Mouse (Mus musculus) hindbrain, embryonic 15.5 days (tissue): ENCODE results near the gene Vasp. TPM values are rescaled to one million over a fixed set of nuclear protein-coding genes. Genes with fewer than 3 reads are reported as not detected.

Experiments used
- ATAC-seq: fragments of 200-750 bp; cut with Nextera tagmentation; 2 replicates; pipeline ENCODE4 v1.8.0; 2017; ENCODE audit warnings: low read depth, moderate number of reproducible peaks, moderate TSS enrichment; ENCODE audit not compliant: low FRiP score
- H3K27ac ChIP-seq: fragments of 300-500 bp; sonication (generic); replicated peaks from 2 replicates; pipeline ENCODE4 v1.5.1; 2015; ENCODE audit warnings: mild to moderate bottlenecking, inconsistent platforms
- H3K27me3 ChIP-seq: fragments of 300-500 bp; sonication (generic); 2 replicates; pipeline ENCODE4 v1.6.1; 2015; ENCODE audit warnings: control low read depth, inconsistent platforms
- H3K36me3 ChIP-seq: fragments of 300-500 bp; sonication (generic); 2 replicates; pipeline ENCODE4 v1.6.1; 2015; ENCODE audit warnings: control low read depth, inconsistent platforms
- H3K4me1 ChIP-seq: fragments of 300-500 bp; sonication (generic); replicated peaks from 2 replicates; pipeline ENCODE4 v1.6.1; 2015; ENCODE audit warnings: control low read depth, inconsistent platforms
- H3K4me2 ChIP-seq: fragments of 300-500 bp; sonication (generic); 2 replicates; pipeline ENCODE4 v1.6.1; 2015; ENCODE audit warnings: moderate library complexity, mild to moderate bottlenecking, inconsistent platforms
- H3K4me3 ChIP-seq: fragments of 300-500 bp; sonication (generic); 2 replicates; pipeline ENCODE4 v1.5.1; 2015; ENCODE audit warnings: mild to moderate bottlenecking, inconsistent platforms
- H3K9ac ChIP-seq: fragments of 300-500 bp; sonication (generic); 2 replicates; pipeline ENCODE4 v1.6.1; 2015; ENCODE audit warnings: inconsistent platforms
- H3K9me3 ChIP-seq: fragments of 300-500 bp; sonication (generic); 2 replicates; pipeline ENCODE4 v1.6.1; 2016; ENCODE audit warnings: control low read depth, inconsistent platforms
- WGBS: fragments of 180-500 bp; shearing (Covaris S2); methylation state at CpG from one replicate; pipeline ENCODE4 v1.1.7; 2015; 5-methylcytosine and 5-hydroxymethylcytosine counted together
- polyA plus RNA-seq: library from polyadenylated mRNA; unstranded; fragments of >200 nt; fragmentation: Nextera tagmentation; extraction: Ambion mirVana; gene quantifications from 2 replicates; pipeline ENCODE4 v1.2.1, GENCODE M21; 2015

Vasp gene
- polyA plus RNA-seq, 1 experiment from 2014 or later, result 42.1 TPM

GRCm38 (mm10) chr7:19240905-19241463 is 30.6 kb downstream of the Vasp start:
- Histone ChIP-seq H3K4me2 (no peak overlapping the region), H3K36me3 (0 out of 2 replicates have a peak, but pooled peaks cover 10% of the 10 kb centered on the region), H3K9ac (no peak overlapping the region), H3K27me3 (no peaks in the 10 kb centered on the region), H3K4me3 (no peak overlapping the region), H3K9me3 (no peaks in the 10 kb centered on the region), H3K27ac (no peak overlapping the region), H3K4me1 (peaks cover 11% of the 10 kb centered on the region; the same call in 1 of the 2 replicates)
- ATAC-seq, result no peak
- 89% methylated on average over 8 of the region's 8 CpGs for WGBS

GRCm38 (mm10) chr7:19239986-19240385 is 31.6 kb downstream of the Vasp start:
- ATAC-seq, result peak; percentile 5; the same call in 1 of the 2 replicates
- 70% methylated on average over 2 of the region's 4 CpGs for WGBS

GRCm38 (mm10) chr7:19239423-19239822 is 32.2 kb downstream of the Vasp start:
- no peaks in the 10 kb centered on the region for H3K9me3 ChIP-seq
- no peaks in the 10 kb centered on the region for H3K27me3 ChIP-seq
- peaks cover 12% of the 10 kb centered on the region; the same call in 1 of the 2 replicates for H3K4me1 ChIP-seq
- 0 out of 2 replicates have a peak overlapping the region, but pooled peaks have one; percentile 10 for H3K27ac ChIP-seq
- no peak overlapping the region for H3K9ac ChIP-seq
- no peaks in the 10 kb centered on the region for H3K36me3 ChIP-seq
- ATAC-seq, result peak; percentile 90
- H3K4me3 ChIP-seq, result no peak overlapping the region
- 0% methylated on average over 1 of the region's 1 CpGs for WGBS
- H3K4me2 ChIP-seq, result no peak overlapping the region

More at GRCm38 (mm10) chr7:19239986-19240385, 31.6 kb downstream of the Vasp start:
- Histone ChIP-seq H3K9ac (no peak overlapping the region), H3K9me3 (no peaks in the 10 kb centered on the region), H3K27me3 (no peaks in the 10 kb centered on the region), H3K4me3 (no peak overlapping the region), H3K36me3 (0 out of 2 replicates have a peak, but pooled peaks cover under 1% of the 10 kb centered on the region), H3K4me2 (no peak overlapping the region), H3K4me1 (peaks cover 12% of the 10 kb centered on the region; the same call in 1 of the 2 replicates), H3K27ac (no peak overlapping the region)

- peaks cover 12% of the 10 kb centered on the region; the same call in 1 of the 2 replicates for H3K4me1 ChIP-seq
- no peaks in the 10 kb centered on the region for H3K9me3 ChIP-seq
- WGBS, result 99% methylated on average over 4 of the region's 4 CpGs
- H3K4me3 ChIP-seq, result no peak overlapping the region
- ATAC-seq, result no peak
- H3K27ac ChIP-seq, result no peak overlapping the region
- H3K4me2 ChIP-seq, result no peak overlapping the region
- H3K9ac ChIP-seq, result no peak overlapping the region
- no peaks in the 10 kb centered on the region for H3K27me3 ChIP-seq
- no peaks in the 10 kb centered on the region for H3K36me3 ChIP-seq
These were observed 33.3 kb downstream of the Vasp start for GRCm38 (mm10) chr7:19238344-19238743.

GRCm38 (mm10) chr7:19236411-19236810 is 35.2 kb downstream of the Vasp start:
- ATAC-seq, result no peak
- Histone ChIP-seq H3K9me3 (no peaks in the 10 kb centered on the region), H3K4me2 (no peak overlapping the region)

GRCm38 (mm10) chr7:19235092-19235671 is 36.4 kb downstream of the Vasp start:
- 85% methylated on average over 2 of the region's 2 CpGs for WGBS
- ATAC-seq, result no peak

More at GRCm38 (mm10) chr7:19236411-19236810, 35.2 kb downstream of the Vasp start:
- H3K27me3 ChIP-seq, result no peaks in the 10 kb centered on the region
- H3K27ac ChIP-seq, result no peak overlapping the region
- no peaks in the 10 kb centered on the region for H3K36me3 ChIP-seq
- H3K9ac ChIP-seq, result no peak overlapping the region
- 67% methylated on average over 2 of the region's 2 CpGs for WGBS
- H3K4me3 ChIP-seq, result no peak overlapping the region
- H3K4me1 ChIP-seq, result peaks cover 12% of the 10 kb centered on the region; the same call in 1 of the 2 replicates

GRCm38 (mm10) chr7:19234652-19235051 is 37.0 kb downstream of the Vasp start:
- no peak overlapping the region for H3K4me2 ChIP-seq
- H3K9ac ChIP-seq, result no peak overlapping the region
- 79% methylated on average over 5 of the region's 5 CpGs for WGBS
- no peaks in the 10 kb centered on the region for H3K9me3 ChIP-seq
- H3K4me3 ChIP-seq, result no peak overlapping the region
- no peaks in the 10 kb centered on the region for H3K27me3 ChIP-seq
- H3K27ac ChIP-seq, result no peak overlapping the region
- no peaks in the 10 kb centered on the region for H3K36me3 ChIP-seq
- peaks cover 17% of the 10 kb centered on the region for H3K4me1 ChIP-seq
- ATAC-seq, result 0 out of 2 replicates have a peak, but pooled peaks have one; percentile 8

More at GRCm38 (mm10) chr7:19235092-19235671, 36.4 kb downstream of the Vasp start:
- Histone ChIP-seq H3K27me3 (no peaks in the 10 kb centered on the region), H3K4me3 (no peak overlapping the region), H3K9ac (no peak overlapping the region), H3K9me3 (no peaks in the 10 kb centered on the region), H3K27ac (no peak overlapping the region), H3K36me3 (no peaks in the 10 kb centered on the region), H3K4me1 (peaks cover 15% of the 10 kb centered on the region), H3K4me2 (no peak overlapping the region)

- Histone ChIP-seq H3K36me3 (no peaks in the 10 kb centered on the region), H3K9me3 (no peaks in the 10 kb centered on the region), H3K4me1 (peaks cover 28% of the 10 kb centered on the region), H3K4me2 (no peak overlapping the region), H3K4me3 (no peak overlapping the region), H3K27me3 (no peaks in the 10 kb centered on the region), H3K9ac (no peak overlapping the region), H3K27ac (no peak overlapping the region)
- no peak for ATAC-seq
- WGBS, result 96% methylated on average over 3 of the region's 3 CpGs
These were observed 39.8 kb downstream of the Vasp start for GRCm38 (mm10) chr7:19231849-19232248.

GRCm38 (mm10) chr7:19230899-19231298 is 40.7 kb downstream of the Vasp start:
- no peak for ATAC-seq
- H3K9ac ChIP-seq, result no peak overlapping the region
- no peak overlapping the region for H3K4me3 ChIP-seq
- no peak overlapping the region for H3K4me2 ChIP-seq
- H3K27ac ChIP-seq, result no peak overlapping the region
- H3K27me3 ChIP-seq, result no peaks in the 10 kb centered on the region
- no peaks in the 10 kb centered on the region for H3K36me3 ChIP-seq
- WGBS, result 98% methylated on average over 5 of the region's 5 CpGs
- H3K9me3 ChIP-seq, result no peaks in the 10 kb centered on the region
- peaks cover 26% of the 10 kb centered on the region for H3K4me1 ChIP-seq

GRCm38 (mm10) chr7:19230041-19230580 is 41.5 kb downstream of the Vasp start:
- H3K4me3 ChIP-seq, result no peak overlapping the region; the same call in 1 of the 2 replicates
- 96% methylated on average over 2 of the region's 2 CpGs for WGBS
- H3K27me3 ChIP-seq, result no peaks in the 10 kb centered on the region
- H3K9me3 ChIP-seq, result no peaks in the 10 kb centered on the region
- H3K4me2 ChIP-seq, result peak overlapping the region; percentile 89
- no peak for ATAC-seq
- H3K9ac ChIP-seq, result no peak overlapping the region
- peaks cover 25% of the 10 kb centered on the region for H3K4me1 ChIP-seq
- no peak overlapping the region for H3K27ac ChIP-seq
- no peaks in the 10 kb centered on the region for H3K36me3 ChIP-seq

- Histone ChIP-seq H3K4me2 (peak overlapping the region; percentile 89), H3K27ac (peak overlapping the region; percentile 100), H3K36me3 (no peaks in the 10 kb centered on the region), H3K4me3 (peak overlapping the region; percentile 67), H3K9ac (peak overlapping the region; percentile 80), H3K27me3 (no peaks in the 10 kb centered on the region), H3K4me1 (peaks cover 25% of the 10 kb centered on the region), H3K9me3 (no peaks in the 10 kb centered on the region)
- no peak for ATAC-seq
- 48% methylated on average over 5 of the region's 5 CpGs for WGBS
These were observed 42.2 kb downstream of the Vasp start for GRCm38 (mm10) chr7:19229404-19229803.

- peak overlapping the region; percentile 89 for H3K4me2 ChIP-seq
- H3K27me3 ChIP-seq, result no peaks in the 10 kb centered on the region
- no peak for ATAC-seq
- H3K9me3 ChIP-seq, result no peaks in the 10 kb centered on the region
- WGBS, result 0% methylated on average over 14 of the region's 14 CpGs
- no peaks in the 10 kb centered on the region for H3K36me3 ChIP-seq
- peak overlapping the region; percentile 100 for H3K27ac ChIP-seq
- peak overlapping the region; percentile 67 for H3K4me3 ChIP-seq
- H3K4me1 ChIP-seq, result peaks cover 25% of the 10 kb centered on the region
- H3K9ac ChIP-seq, result peak overlapping the region; percentile 80
These were observed 42.8 kb downstream of the Vasp start for GRCm38 (mm10) chr7:19228793-19229148.
